Mouse (Mus musculus) kidney, embryonic 16.5 days (tissue): ENCODE measurements around the gene Shprh. TPM values are rescaled to one million over a fixed set of nuclear protein-coding genes. Genes with fewer than 3 reads are reported as not detected.
"Not testable (repeated sequence)": the region's sequence is repeated elsewhere in the genome, so short reads cannot be mapped to it uniquely, and the experiment has no call there.

ENCODE experiments used
- ATAC-seq: fragments of 200-750 bp; cut with Nextera tagmentation; 2 replicates; pipeline ENCODE4 v1.8.0; 2017; ENCODE audit warnings: moderate TSS enrichment; ENCODE audit not compliant: low FRiP score, low TSS enrichment
- H3K27ac ChIP-seq: fragments of 300-500 bp; sonication (generic); 2 replicates; pipeline ENCODE4 v1.5.1; 2014; ENCODE audit warnings: low read length
- H3K27me3 ChIP-seq: fragments of 300-500 bp; sonication (generic); 2 replicates; pipeline ENCODE4 v1.6.1; 2014; ENCODE audit warnings: low read length, control low read depth, mixed read lengths; ENCODE audit not compliant: insufficient read depth
- H3K36me3 ChIP-seq: fragments of 300-500 bp; sonication (generic); 2 replicates; pipeline ENCODE4 v1.6.1; 2014; ENCODE audit warnings: low read length, control low read depth, mixed read lengths; ENCODE audit not compliant: insufficient read depth
- H3K4me1 ChIP-seq: fragments of 300-500 bp; sonication (generic); 2 replicates; pipeline ENCODE4 v1.6.1; 2014; ENCODE audit warnings: low read length, control low read depth, mixed read lengths; ENCODE audit not compliant: insufficient read depth
- H3K4me2 ChIP-seq: fragments of 300-500 bp; sonication (generic); replicated peaks from 2 replicates; pipeline ENCODE4 v1.6.1; 2014; ENCODE audit warnings: low read depth, low read length
- H3K4me3 ChIP-seq: fragments of 300-500 bp; sonication (generic); 2 replicates; pipeline ENCODE4 v1.5.1; 2014; ENCODE audit warnings: mild to moderate bottlenecking, low read length
- H3K9ac ChIP-seq: fragments of 300-500 bp; sonication (generic); replicated peaks from 2 replicates; pipeline ENCODE4 v1.6.1; 2014; ENCODE audit warnings: low read length
- H3K9me3 ChIP-seq: fragments of 300-500 bp; sonication (generic); 2 replicates; pipeline ENCODE4 v1.6.1; 2016; ENCODE audit warnings: low read length, control low read depth
- WGBS: fragments of 180-500 bp; shearing (Covaris S2); extraction: QIAGEN DNeasy Blood & Tissue Kit; methylation state at CpG from one replicate; pipeline ENCODE4 v1.1.7; 2014; 5-methylcytosine and 5-hydroxymethylcytosine counted together
- polyA plus RNA-seq: library from polyadenylated mRNA; unstranded; fragments of >200 nt; fragmentation: Nextera tagmentation; extraction: Ambion mirVana; gene quantifications from 2 replicates; pipeline ENCODE4 v1.2.1, GENCODE M21; 2015

The Shprh gene
- polyA plus RNA-seq, 1 experiment from 2014 or later, result 15.1 TPM

- no peak overlapping the region for H3K4me2 ChIP-seq
- H3K36me3 ChIP-seq, result peaks cover 40% of the 10 kb centered on the region
- H3K4me1 ChIP-seq, result no peaks in the 10 kb centered on the region
- H3K27ac ChIP-seq, result no peak overlapping the region
- H3K27me3 ChIP-seq, result no peaks in the 10 kb centered on the region
- H3K9me3 ChIP-seq, result no peaks in the 10 kb centered on the region
- no peak for ATAC-seq
- H3K9ac ChIP-seq, result no peak overlapping the region
- H3K4me3 ChIP-seq, result no peak overlapping the region
These were observed 23.3 kb downstream of the Shprh start for GRCm38 (mm10) chr10:11172519-11172918.

- H3K9ac ChIP-seq, result no peak overlapping the region
- no peaks in the 10 kb centered on the region for H3K4me1 ChIP-seq
- no peak overlapping the region for H3K4me2 ChIP-seq
- H3K36me3 ChIP-seq, result peaks cover 34% of the 10 kb centered on the region
- 86% methylated on average over 8 of the region's 8 CpGs for WGBS
- ATAC-seq, result no peak
- no peaks in the 10 kb centered on the region for H3K27me3 ChIP-seq
- no peak overlapping the region for H3K4me3 ChIP-seq
- H3K27ac ChIP-seq, result no peak overlapping the region
- H3K9me3 ChIP-seq, result no peaks in the 10 kb centered on the region
These were observed 26.7 kb downstream of the Shprh start for GRCm38 (mm10) chr10:11175801-11176482.

- H3K4me2 ChIP-seq, result no peak overlapping the region
- H3K9ac ChIP-seq, result no peak overlapping the region
- H3K4me1 ChIP-seq, result no peaks in the 10 kb centered on the region
- 91% methylated on average over 5 of the region's 5 CpGs for WGBS
- H3K27me3 ChIP-seq, result no peaks in the 10 kb centered on the region
- H3K4me3 ChIP-seq, result no peak overlapping the region
- no peaks in the 10 kb centered on the region for H3K9me3 ChIP-seq
- no peak overlapping the region for H3K27ac ChIP-seq
- ATAC-seq, result no peak
- H3K36me3 ChIP-seq, result peaks cover 36% of the 10 kb centered on the region
These were observed 30.9 kb downstream of the Shprh start for GRCm38 (mm10) chr10:11180077-11180476.

- Histone ChIP-seq H3K27ac (no peak overlapping the region), H3K4me3 (no peak overlapping the region), H3K36me3 (peaks cover 37% of the 10 kb centered on the region), H3K9ac (no peak overlapping the region), H3K9me3 (no peaks in the 10 kb centered on the region), H3K27me3 (no peaks in the 10 kb centered on the region), H3K4me2 (no peak overlapping the region), H3K4me1 (no peaks in the 10 kb centered on the region)
- no peak for ATAC-seq
- 86% methylated on average over 1 of the region's 1 CpGs for WGBS
These were observed 48.1 kb downstream of the Shprh start for GRCm38 (mm10) chr10:11197341-11197740.

GRCm38 (mm10) chr10:11198346-11198745, 49.1 kb downstream of the Shprh start:
- H3K4me3 ChIP-seq, result no peak overlapping the region
- peaks cover 36% of the 10 kb centered on the region for H3K36me3 ChIP-seq
- no peak for ATAC-seq
- H3K9me3 ChIP-seq, result no peaks in the 10 kb centered on the region
- no peak overlapping the region for H3K4me2 ChIP-seq
- 92% methylated on average over 2 of the region's 2 CpGs for whole genome bisulfite sequencing
- no peaks in the 10 kb centered on the region for H3K27me3 ChIP-seq
- H3K4me1 ChIP-seq, result no peaks in the 10 kb centered on the region
- H3K27ac ChIP-seq, result no peak overlapping the region
- no peak overlapping the region for H3K9ac ChIP-seq

- no peak overlapping the region for H3K27ac ChIP-seq
- H3K9me3 ChIP-seq, result no peaks in the 10 kb centered on the region
- no peak overlapping the region for H3K4me3 ChIP-seq
- H3K4me2 ChIP-seq, result no peak overlapping the region
- ATAC-seq, result no peak
- no peaks in the 10 kb centered on the region for H3K27me3 ChIP-seq
- WGBS, result 86% methylated on average over 4 of the region's 4 CpGs
- no peaks in the 10 kb centered on the region for H3K4me1 ChIP-seq
- no peak overlapping the region for H3K9ac ChIP-seq
- peaks cover 28% of the 10 kb centered on the region for H3K36me3 ChIP-seq
These were observed 50.8 kb downstream of the Shprh start for GRCm38 (mm10) chr10:11199980-11200379.

- not testable (repeated sequence) for H3K27me3 ChIP-seq, H3K4me1 ChIP-seq, H3K27ac ChIP-seq, H3K4me2 ChIP-seq, H3K9ac ChIP-seq, ATAC-seq, H3K9me3 ChIP-seq, H3K4me3 ChIP-seq
- WGBS, result 83% methylated on average over 2 of the region's 2 CpGs
- H3K36me3 ChIP-seq, result peaks cover 32% of the 10 kb centered on the region
These were observed 56.7 kb downstream of the Shprh start for GRCm38 (mm10) chr10:11205883-11206282.

- no peak overlapping the region for H3K4me2 ChIP-seq
- no peak overlapping the region for H3K4me3 ChIP-seq
- 89% methylated on average over 1 of the region's 1 CpGs for WGBS
- ATAC-seq, result no peak
- peaks cover 35% of the 10 kb centered on the region for H3K36me3 ChIP-seq
- H3K27me3 ChIP-seq, result no peaks in the 10 kb centered on the region
- H3K9me3 ChIP-seq, result no peaks in the 10 kb centered on the region
- H3K9ac ChIP-seq, result no peak overlapping the region
- no peak overlapping the region for H3K27ac ChIP-seq
- no peaks in the 10 kb centered on the region for H3K4me1 ChIP-seq
These were observed 59.4 kb downstream of the Shprh start for GRCm38 (mm10) chr10:11208670-11209069.

GRCm38 (mm10) chr10:11212003-11212402, 62.8 kb downstream of the Shprh start:
- Histone ChIP-seq H3K9ac (no peak overlapping the region), H3K4me3 (no peak overlapping the region), H3K27me3 (no peaks in the 10 kb centered on the region), H3K36me3 (peaks cover 36% of the 10 kb centered on the region), H3K27ac (no peak overlapping the region), H3K4me2 (no peak overlapping the region), H3K9me3 (no peaks in the 10 kb centered on the region), H3K4me1 (no peaks in the 10 kb centered on the region)
- WGBS, result 82% methylated on average over 4 of the region's 4 CpGs
- ATAC-seq, result no peak

GRCm38 (mm10) chr10:11226442-11226841, 77.2 kb downstream of the Shprh start:
- Histone ChIP-seq H3K9ac (no peak overlapping the region), H3K4me3 (no peak overlapping the region), H3K9me3 (no peaks in the 10 kb centered on the region), H3K27me3 (no peaks in the 10 kb centered on the region), H3K27ac (no peak overlapping the region), H3K36me3 (no peaks in the 10 kb centered on the region), H3K4me1 (no peaks in the 10 kb centered on the region), H3K4me2 (no peak overlapping the region)
- 91% methylated on average over 3 of the region's 3 CpGs for WGBS
- ATAC-seq, result no peak
